Mouse (Mus musculus) thymus, postnatal 10 days (tissue): ENCODE data around the gene Klhl5.
"Not testable (repeated sequence)": the region's sequence is repeated elsewhere in the genome, so short reads cannot be mapped to it uniquely, and the experiment has no call there.

Source experiments
- DNase-seq, 2 experiments: peaks; one replicate each; pipeline ENCODE4 v3.0.0; 2021; ENCODE audit warnings: low spot score in 2 of 2

Klhl5 gene

DNA sequence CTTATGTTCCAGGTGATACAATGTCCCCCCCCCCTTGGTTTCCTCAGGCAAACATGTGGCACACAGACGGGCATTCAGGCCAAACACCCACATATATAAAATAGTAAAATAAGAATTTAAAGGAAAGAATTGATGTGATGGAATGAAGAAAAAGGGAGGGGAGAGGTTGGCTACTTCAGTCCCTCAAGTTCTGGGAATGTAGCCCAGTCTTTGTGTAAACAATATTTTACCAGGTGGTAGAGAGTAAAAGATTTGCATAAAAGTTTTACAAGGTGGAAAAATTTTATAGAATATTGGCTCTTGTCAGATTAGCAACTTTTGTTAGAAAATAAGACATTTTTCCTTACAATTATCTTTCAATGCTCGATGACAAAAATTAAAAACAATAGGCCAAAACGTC is 10.5 kb upstream of the Klhl5 start:
- no peak for DNase-seq

DNA sequence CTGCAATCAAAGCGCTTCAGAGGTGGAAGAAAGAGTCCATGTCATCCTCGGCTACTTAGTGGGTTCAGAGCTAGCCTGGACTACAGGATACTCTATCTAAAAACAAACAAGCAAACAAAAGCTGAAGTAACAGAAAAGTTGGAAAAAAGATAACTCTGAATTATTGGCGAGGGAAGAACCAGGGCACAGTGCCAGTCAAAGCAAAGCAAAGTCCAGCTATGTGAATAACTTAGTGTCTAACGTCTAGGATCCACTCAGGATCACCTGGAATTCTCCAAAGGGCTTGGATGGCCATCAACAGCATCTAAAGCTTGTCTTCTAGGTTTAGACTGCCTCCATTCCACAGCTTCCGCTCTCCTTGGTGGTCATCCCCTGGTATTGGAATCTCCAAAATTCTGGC is 9.9 kb upstream of the Klhl5 start:
- DNase-seq: no peak

DNA sequence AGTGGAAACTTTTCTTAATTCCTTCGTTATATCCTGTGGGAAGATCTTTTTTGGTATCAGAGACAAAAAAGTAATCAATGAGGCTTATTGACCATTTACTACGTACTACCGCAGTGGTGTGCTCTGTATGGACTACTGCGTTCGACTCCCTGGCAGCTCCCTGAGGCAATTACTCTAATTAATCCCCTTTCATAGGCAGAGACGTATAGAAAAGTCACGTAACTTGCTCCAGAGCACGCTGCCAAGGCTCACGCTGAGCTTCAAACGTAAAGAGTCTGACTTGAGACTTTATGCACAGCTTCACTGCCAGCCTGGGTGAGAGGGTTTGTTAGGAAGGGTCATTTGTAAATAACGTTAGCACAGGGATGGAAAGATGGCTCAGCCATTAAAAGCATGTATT is 7.3 kb upstream of the Klhl5 start:
- no peak for DNase-seq

DNA sequence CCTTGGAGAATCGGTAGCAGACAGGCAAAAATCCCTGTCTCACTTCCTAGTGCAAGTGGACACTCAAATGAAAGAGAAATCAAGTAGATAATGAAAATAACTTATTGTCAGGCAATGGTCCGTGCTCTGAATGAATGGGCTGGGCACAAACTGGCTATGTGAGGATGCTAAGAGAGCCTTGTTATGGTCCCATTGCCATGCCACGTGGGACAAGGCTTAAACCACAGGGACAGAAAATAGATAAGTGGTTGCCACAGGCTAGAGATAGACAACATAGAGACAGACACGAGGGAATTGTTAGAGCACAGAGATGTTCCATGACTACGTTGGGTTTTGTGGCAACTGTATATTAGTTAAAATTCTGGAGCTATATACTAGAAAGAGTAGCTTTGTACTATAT is 6.1 kb upstream of the Klhl5 start:
- no peak for DNase-seq

DNA sequence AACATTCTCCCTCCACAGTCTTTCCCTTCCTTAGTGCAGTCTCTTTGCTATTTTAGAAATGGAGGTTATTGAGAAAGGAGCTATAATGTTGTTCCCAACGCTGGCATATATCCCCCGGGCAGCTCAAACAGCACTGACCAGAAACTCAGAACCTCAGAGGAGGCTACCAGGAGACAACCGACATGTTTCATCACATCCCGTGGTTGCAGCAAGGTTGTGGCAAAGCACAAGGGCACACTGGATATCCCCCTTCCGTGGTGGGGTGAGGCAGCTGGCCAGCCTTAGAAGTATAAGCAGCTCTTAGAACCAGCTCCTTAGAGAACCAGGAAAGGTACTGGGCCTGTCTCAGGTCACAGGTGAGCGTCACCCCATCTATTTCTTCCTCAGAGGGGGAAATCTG is 5.7 kb upstream of the Klhl5 start:
- DNase-seq: no peak

DNA sequence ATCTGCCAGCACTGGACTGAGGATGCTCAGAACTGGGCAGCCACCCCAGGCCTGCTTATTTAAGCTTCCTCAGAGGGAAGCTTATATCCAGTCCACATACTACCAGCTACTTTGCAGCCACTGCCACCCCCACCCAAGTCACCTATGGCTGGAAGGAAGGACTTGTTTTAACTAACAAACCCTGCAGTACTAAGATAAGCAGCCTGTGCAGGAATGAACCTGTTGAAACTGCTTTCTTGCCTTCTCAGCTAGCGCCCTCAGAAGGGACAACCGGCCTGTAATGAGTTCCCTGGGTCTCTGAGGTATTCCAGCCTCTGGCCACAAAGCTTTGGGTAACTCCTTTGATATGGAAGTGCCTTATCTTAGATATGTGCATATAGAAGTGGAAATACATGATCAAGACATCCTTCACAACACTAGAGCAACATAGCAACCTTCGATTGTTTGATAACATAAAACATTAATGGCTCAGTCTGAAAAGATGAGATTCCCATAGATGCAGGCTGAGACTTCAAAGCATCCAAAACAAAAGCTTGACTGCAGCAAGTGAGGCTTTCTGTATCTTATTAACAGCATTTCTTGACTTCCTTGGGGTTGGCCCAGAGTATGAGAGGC is 5.2 kb upstream of the Klhl5 start:
- DNase-seq: no peak

DNA sequence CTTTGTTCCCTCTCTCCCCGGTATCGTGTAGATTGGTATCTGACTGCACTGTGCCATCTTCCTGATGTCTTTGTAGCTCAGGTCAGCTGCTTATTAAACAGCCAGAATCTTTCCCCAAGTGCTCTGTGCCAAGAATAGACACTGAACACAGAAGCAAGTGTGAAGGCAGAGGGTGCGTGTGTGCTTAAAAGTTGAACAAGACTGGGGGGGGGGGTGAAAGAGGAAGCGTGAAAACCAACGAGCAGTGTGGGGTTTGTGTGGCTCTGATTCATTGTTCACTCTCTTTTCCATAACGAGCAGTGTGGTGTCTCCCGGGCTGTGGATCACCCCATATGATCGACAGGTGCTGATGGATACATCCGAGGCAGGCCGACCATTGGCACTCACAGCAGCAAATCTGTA is 4.7 kb upstream of the Klhl5 start:
- no peak for DNase-seq

DNA sequence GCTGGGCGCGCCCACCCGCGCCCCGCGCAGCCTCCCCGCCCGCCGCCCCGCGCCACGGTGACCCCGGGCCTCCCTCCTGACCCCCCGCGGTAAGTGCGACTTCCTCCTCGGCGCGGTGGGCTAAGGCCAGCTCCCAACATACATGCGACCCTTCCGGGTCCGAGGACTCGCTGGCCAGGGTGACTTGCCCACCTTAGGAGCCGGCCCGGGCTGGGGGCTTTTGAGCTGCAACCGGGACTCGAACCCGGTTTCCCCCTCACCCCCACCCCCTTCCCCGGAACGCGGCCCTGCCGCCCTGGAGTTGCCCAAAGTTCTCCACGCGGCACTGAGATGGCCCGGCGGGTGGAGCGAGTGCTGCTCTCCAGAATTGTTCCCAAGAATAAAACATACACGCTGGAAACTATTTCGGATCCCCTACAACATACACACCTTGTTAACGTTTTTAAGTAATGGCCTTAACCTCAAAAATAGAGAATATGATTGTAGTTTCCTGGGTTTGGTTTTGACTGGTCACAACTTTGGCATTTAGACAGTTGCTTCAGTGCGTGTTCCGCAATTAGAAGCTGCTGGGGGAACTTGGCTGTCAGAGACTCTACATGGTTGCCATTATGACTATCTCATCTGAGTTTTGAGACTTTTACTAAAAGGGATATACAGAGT is 564 bp downstream of the Klhl5 start:
- peak; percentile 8 to 22 for DNase-seq

DNA sequence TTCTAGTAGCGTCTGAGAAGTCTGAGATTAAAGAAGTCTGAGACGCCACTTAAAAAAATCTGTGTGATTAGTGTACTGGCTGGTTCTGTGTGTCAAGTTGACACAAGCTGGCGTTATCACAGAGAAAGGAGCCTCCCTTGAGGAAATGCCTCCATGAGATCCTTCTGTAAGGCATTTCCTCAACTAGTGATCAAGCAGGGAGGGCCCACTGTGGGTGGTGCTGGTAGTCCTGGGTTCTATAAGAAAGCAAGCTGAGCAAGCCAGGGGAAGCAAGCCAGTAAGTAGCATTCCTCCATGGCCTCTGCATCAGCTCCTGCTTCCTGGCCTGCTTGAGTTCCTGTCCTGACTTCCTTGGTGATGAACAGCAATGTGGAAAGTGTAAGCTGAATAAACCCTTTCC is 4.9 kb downstream of the Klhl5 start:
- not testable (repeated sequence) for DNase-seq

DNA sequence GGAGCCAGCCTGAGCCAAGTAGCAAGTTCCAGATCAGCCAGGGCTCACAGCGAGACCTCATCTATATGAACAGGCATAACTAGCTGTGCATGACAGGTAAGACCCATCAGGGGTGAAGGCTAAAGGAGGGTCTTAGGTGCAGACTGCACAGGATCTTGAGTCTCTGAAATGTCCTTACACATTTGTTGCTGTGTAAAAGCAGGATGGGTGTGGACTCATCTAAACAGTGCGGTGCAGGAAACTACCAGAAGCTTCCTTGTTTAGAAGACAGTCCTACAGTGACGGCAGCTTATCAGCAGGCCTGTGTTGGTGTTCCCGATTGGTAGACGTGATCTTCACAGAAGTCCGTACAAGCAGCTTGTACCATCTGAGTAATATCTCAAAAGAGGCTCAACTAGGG is 6.0 kb downstream of the Klhl5 start:
- DNase-seq: no peak

DNA sequence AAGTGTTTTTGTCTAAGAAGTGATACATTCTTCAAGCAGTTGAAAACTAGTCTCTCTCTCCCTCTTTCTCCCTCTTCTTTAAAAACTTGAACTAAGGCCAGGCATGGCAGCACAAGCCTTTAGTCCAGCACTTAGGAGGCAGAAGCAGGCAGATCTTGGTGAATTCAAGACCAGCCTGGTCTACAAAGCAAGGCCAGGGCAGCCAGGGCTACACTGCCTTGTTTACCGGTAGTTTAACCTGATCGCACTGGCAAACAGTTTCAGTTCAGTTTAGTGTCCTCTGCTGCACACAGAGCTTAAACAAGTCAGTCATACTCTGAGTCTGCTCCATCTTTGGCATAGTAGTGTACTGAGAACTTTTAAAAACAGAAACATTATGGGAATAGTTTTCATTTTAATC is 9.4 kb downstream of the Klhl5 start:
- DNase-seq: no peak

DNA sequence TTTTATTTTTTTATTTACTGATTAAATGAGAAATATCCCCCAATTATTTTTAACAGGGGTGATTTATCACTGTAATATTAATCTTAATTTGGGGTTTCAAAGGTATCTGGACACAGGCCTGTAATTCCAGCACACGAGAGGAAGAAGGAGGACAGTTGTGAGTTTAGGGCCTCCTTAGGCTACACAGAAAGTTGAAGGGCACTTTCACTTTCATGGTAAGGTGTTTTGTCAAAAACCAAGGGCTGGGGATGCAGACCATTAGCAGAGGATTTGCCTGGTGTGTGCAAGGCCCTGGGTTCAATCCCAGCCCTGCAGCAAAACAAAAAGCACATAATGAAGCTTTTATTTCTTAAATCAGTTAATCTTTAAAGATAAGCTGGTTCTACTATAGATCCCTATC is 12.2 kb downstream of the Klhl5 start:
- DNase-seq: no peak

DNA sequence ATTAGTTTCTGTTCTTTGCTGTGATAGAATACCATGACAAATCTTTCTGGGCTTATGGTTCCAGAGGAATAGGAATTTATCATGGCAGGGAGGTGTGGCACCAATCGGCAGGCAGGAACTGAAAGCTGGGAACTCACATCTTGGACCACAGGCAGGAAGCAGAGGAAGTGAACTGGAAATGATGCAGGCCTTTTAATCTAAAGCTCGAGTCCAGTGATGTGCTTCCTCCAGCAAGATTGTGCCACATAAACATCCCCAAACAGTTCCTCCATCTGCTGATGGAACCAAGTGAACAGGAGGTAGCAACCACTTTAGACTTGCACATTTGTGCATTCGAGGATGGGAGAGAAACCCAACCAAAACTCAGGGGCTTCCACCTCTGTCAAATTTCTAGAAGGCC is 12.6 kb downstream of the Klhl5 start:
- DNase-seq: no peak

DNA sequence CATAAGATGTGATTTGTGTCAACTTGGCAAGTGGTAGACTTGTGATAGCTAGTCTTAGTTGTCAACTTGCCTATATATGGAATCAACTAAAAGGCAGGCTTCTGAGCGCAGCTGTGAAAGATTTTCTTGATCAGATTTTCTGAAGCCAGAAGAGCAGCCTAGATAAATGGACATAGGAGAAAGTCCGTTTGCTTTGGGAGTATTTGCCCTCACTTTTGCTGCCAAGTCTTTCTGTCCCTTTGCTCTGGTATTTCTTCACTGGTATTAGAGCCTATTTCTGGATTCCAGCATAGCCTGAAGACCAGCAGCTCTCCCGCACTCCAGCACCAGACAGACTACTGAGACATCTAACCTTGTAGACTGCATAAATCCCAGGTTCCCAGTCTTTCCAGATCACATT is 15.3 kb downstream of the Klhl5 start:
- no peak for DNase-seq

DNA sequence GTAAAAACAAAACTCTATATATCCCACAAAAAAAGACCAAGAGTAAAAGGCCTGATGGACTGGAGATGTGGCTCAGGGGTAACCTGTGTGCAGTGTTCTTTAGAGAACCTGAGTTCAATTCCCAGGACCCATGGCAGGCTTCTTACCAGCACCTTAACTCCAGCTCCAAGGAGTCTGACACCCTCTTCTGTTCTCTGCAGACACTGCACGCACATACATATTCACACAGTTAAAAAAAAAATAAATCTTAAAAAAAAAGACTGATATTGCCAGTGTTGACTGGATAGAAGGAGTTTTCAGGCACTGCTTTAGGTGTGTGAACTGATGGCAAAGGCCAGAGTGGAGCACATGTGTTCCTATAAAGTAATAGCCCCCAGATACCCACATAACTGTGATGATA is 18.8 kb downstream of the Klhl5 start:
- no peak for DNase-seq

DNA sequence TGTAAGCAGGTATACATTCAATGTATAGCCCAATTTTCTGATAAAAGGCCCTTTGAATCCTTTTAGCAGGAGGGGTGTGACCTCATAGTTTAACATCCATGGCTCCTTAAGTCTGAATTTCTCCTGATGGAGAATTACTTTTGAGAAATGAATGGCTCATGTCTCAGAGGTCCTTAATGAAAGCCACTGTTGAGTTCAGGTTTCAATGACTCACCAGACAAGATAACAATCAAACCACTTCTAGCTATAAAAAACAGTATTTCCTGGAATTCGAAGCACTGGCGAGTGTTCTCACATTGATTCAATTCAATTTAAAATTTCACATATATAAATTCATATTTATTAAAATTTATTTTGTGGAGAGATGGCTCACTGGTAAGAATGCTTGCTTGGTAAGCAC is 21.1 kb downstream of the Klhl5 start:
- DNase-seq: no peak

DNA sequence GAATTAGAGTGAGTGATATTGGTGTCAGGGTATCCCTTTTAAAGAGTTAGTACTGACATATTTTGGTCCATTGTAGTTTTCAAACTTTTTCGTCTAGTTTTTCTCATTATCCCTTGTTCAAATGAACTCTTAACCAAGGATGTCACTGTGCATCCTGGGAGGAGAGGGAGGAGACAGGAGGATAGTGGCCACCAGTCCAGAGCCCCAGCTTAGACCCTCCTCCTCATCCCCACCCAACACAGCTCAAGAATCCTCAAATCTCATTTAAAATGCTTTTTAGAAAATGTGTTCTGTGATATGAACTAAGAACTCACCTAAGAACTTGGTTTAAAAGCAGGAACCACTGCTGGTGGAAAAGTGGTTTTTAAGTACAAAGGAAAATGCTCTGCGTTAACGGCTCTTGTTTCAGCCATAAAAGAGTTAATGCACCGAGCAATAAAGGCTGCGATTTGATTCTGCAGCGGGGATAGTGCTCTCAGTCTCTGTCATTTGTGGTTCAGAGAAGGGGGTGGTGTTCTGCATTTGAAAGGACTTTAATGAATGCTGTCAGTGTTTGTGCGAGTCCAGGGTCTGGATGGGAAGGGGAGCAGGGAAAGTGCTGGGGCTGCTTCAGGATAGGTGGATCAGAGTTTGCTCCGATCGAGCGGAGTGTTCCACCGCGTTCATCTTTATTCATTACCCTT is 23.3 kb downstream of the Klhl5 start:
- no peak for DNase-seq

DNA sequence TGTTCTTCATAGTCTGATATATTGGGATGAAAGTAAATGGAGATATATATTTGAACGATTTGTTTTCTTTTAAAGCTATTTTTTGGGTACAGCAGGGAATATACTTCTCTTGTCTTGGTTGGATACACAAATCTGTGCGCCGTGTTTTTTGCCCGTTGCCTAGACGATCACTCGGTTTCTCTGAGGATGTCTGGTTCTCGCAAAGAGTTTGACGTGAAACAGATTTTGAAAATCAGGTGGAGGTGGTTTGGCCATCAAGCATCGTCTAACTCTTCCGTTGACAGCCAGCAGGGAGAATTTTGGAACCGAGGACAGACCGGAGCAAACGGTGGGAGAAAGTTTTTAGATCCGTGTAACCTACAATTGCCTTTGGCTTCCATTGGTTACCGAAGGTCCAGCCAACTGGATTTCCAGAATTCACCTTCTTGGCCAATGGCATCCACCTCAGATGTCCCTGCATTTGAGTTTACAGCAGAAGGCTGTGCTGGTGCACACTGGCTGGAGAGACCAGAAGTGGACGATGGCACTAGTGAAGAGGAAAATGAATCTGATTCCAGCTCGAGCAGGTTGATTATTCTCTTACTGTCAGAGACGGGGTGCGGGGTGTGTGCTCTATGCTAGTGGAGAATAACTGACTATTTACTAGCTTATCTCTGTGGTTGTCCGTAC is 24.0 kb downstream of the Klhl5 start:
- no peak for DNase-seq

DNA sequence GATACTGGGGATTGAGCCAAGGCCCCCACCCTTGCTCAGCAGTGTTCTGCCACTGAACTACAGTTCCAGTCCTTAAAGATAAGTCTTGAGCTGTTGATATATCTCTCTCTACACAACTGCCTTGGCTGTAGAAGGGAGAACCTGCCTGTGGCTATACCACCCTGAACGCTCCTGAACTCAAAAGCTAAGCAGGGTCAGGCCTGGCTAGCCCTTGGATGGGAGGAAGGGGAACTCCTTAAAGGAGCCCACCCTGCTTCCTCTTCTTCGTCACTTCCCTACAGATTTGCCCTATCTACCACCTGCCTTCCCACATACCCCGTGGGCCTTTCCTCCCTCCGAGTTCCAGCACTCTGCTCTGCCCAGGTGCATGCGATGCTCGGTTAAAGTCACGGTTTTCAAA is 28.8 kb downstream of the Klhl5 start:
- DNase-seq: no peak

DNA sequence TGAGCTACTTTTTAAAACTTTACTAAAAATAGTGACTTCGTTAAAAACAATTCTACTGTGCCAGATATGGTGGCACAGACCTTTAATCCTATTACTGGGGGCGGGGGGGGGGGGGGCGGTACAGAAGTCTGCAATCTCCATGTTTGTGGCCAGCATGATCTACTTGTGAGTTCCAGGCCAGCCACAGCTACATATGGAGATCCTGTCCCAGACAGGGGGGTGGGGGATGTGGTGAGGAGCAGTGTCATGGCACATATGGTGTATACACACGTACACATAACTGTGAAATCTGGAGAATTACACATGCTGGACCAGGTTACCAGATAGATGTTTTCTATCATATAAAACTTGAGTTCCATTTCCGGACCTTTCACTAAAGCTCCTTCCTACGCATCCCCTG is 29.7 kb downstream of the Klhl5 start:
- no peak for DNase-seq

DNA sequence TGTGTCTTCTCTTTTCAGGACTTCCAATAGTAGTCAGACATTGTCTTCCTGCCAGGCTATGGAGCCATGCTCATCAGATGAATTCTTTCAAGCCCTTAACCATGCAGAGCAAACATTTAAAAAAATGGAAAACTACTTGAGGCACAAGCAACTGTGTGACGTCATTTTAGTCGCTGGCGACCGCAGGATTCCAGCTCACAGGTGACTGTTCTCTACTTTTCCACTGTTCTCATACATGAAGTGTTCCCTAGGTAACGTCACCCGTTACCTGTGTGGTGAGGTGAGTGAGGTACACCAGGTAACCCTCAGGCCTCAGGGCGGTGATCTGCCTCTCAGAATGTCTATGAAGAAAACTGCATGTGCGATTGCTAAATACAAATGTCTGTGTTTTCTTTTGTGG is 33.9 kb downstream of the Klhl5 start:
- DNase-seq: no peak

DNA sequence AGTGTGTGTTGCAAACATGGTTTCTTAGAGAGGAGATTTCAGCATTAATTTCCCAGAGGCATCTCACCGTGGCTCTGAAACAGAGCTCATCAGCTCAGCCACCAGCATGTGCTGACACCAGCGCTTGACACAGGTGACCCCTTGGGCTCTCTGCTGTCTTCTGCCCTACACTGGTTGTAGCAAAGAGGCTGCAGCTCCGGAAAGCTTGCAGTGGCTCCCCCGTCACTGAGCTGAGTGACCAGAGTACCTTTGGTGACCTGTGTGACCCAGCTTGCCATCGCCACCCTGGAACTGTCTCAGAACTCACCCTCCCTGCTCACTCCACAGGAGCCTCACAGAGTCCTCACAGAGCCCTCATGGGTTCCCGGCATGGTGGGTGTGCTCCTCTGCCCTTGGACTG is 34.9 kb downstream of the Klhl5 start:
- DNase-seq: no peak

DNA sequence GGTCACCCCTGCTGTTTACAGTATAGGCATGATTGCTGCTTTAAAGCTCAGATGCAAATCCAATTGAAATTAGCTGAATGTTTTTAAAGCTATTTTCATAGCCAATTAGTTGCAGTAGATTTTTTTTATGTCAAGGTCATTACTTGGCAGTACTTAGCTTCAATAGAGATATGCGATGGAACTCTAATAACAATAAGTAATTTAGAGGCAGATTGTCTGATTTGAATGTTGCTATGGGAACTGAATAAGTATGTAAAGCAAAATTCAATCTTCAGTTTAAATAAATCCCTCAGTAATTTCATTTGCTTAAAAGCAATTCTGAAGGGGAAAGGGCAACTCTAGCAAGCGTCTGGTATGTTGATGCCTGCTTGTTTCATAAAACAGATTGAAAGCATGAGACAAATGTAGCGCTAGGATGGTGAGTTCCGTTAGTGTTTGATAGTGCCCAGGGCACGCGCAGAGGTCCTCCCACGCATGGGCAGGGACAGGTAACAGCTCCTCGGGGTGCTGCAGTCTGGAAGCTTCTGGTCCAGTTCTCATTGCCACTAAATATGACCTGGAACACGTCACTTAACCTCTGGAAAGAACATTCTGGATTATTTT is 38.3 kb downstream of the Klhl5 start:
- no peak for DNase-seq
